9 mouse cellular contexts compared by ENCODE assay signal in the genomic region with DNA sequence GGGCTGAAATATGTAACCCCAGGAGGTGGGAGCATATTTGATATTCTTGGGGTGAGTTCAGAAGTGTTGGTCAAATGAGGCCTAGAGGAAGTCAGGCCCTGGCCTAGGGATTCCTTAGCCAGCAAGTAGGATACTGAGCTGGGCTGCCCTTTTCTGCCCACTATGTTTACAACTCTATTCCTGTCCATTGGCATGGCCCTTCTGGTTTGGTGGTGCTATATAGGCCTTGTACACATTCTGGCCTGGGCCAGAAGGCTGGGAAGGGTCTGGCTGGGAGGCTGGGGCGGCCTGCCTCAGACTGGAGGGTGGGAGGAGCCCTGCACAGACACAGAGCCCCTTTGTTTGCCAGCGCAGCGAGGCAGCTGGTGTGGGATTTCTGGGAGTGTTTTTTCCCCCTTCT. TPM values are rescaled to one million over a fixed set of nuclear protein-coding genes. Genes with fewer than 3 reads are reported as not detected.
DNase-seq lines count a peak whose midpoint lies in the region; ATAC-seq and TF ChIP-seq lines count a peak whose summit lies in the region.
"Had no signal": no experiment of that assay in that cellular context is flagged by ENCODE, and none has a peak within 500 bp of the region (broad histone marks: within the 10 kb centered on the region; RNA-seq: fewer than 3 reads in every experiment).

No protein-coding gene starts in this region.

- intact Hi-C loops in heart, postnatal 10 days (cut with DNase I), result no loop called here

- H3K9me3 ChIP-seq in hindbrain, embryonic 13.5 days, result no peaks in the 10 kb centered on the region
- no peaks in the 10 kb centered on the region for H3K9me3 ChIP-seq in neural tube, embryonic 11.5 days (ENCODE audit: control insufficient read depth, low read length)

- no peaks in the 10 kb centered on the region for H3K36me3 ChIP-seq in hindbrain, embryonic 13.5 days
- H3K36me3 ChIP-seq in neural tube, embryonic 11.5 days (ENCODE audit: control insufficient read depth, insufficient read depth, low read length), result no peaks in the 10 kb centered on the region

- peak overlapping the region; percentile 35; the same call in 1 of the 2 replicates for H3K9ac ChIP-seq in hindbrain, embryonic 13.5 days
- peak overlapping the region; percentile 37; the same call in 1 of the 2 replicates for H3K9ac ChIP-seq in neural tube, embryonic 11.5 days (ENCODE audit: low read length)
- H3K9ac ChIP-seq: liver, embryonic 14.5 days had no signal

- ATAC-seq in hindbrain, embryonic 13.5 days (ENCODE audit: low FRiP score), result peak; percentile 76
- ATAC-seq in neural tube, embryonic 11.5 days (ENCODE audit: insufficient read depth, low FRiP score, low TSS enrichment), result peak; percentile 84
- ATAC-seq in CD4-positive, CD25-positive, alpha-beta regulatory T cell, adult 4 months, result no peak
- ATAC-seq in activated CD4-positive, CD25-positive, alpha-beta regulatory T cell, adult 4 months, result no peak

- WGBS in hindbrain, embryonic 13.5 days, result 7% methylated on average over 3 of the region's 3 CpGs
- 9% methylated on average over 3 of the region's 3 CpGs for WGBS in neural tube, embryonic 11.5 days

- no peak for TF ChIP-seq CTCF in layer of hippocampus, adult 2 months (conservative IDR thresholded peaks at IDR 0.05)

- H3K4me1 ChIP-seq in hindbrain, embryonic 13.5 days (replicated peaks), result peaks cover 70% of the 10 kb centered on the region
- H3K4me1 ChIP-seq in neural tube, embryonic 11.5 days (ENCODE audit: control insufficient read depth, insufficient read depth, low read length), result peaks cover 15% of the 10 kb centered on the region; the same call in 1 of the 2 replicates

- no peak for DNase-seq in layer of hippocampus, adult 2 months (ENCODE audit: low spot score in 2 of 2)
- DNase-seq in layer of hippocampus, adult 11-12 months (ENCODE audit: low spot score), result no peak
- peak; percentile 27 for DNase-seq in embryo, embryonic 9.5 days (ENCODE audit: extremely low spot score)
- DNase-seq in neural tube, embryonic 11.5 days (ENCODE audit: low spot score), result peak; percentile 73
- no peak for DNase-seq in heart, postnatal 10 days

- H3K27me3 ChIP-seq in hindbrain, embryonic 13.5 days, result no peaks in the 10 kb centered on the region
- H3K27me3 ChIP-seq in neural tube, embryonic 11.5 days (ENCODE audit: control insufficient read depth, insufficient read depth, low read length), result no peaks in the 10 kb centered on the region

- H3K4me3 ChIP-seq in layer of hippocampus, adult 2 months, result no peak overlapping the region
- no peak overlapping the region for H3K4me3 ChIP-seq in hindbrain, embryonic 13.5 days
- H3K4me3 ChIP-seq in neural tube, embryonic 11.5 days (ENCODE audit: low read depth, low read length), result no peak overlapping the region

- no peak overlapping the region for H3K4me2 ChIP-seq in hindbrain, embryonic 13.5 days
- no peak overlapping the region for H3K4me2 ChIP-seq in neural tube, embryonic 11.5 days (ENCODE audit: low read depth)

- peak overlapping the region; percentile 81 for H3K27ac ChIP-seq in layer of hippocampus, adult 2 months
- peak overlapping the region; percentile 78 for H3K27ac ChIP-seq in hindbrain, embryonic 13.5 days
- peak overlapping the region; percentile 76 for H3K27ac ChIP-seq in neural tube, embryonic 11.5 days (ENCODE audit: low read depth, low read length)
- H3K27ac ChIP-seq: liver, embryonic 14.5 days had no signal

RNA-seq across cellular contexts. Expression of a gene that starts 15.1 kb away (rescaled TPM):
- 10 to 100 TPM; 84.5 to 85.8 TPM for total RNA-seq in layer of hippocampus, adult 2 months (2021)
- 47.9 and 50.1 TPM in 2 replicates for polyA plus RNA-seq in hindbrain, embryonic 13.5 days (2015; fragmentation: Nextera tagmentation; extraction: Ambion mirVana)
- polyA plus RNA-seq in neural tube, embryonic 11.5 days (2014; fragmentation: Nextera tagmentation; extraction: Ambion mirVana), result 29.7 and 32.7 TPM in 2 replicates
- 10 to 100 TPM; 11.7 to 15.3 TPM for polyA plus RNA-seq in CD4-positive, CD25-positive, alpha-beta regulatory T cell, adult 4 months (2017; shearing (Covaris generic))
- polyA plus RNA-seq in activated CD4-positive, CD25-positive, alpha-beta regulatory T cell, adult 4 months (2017; shearing (Covaris generic)), result 10 to 100 TPM in 1 of 2 experiments, 1 to 10 TPM in 1; 8.1 to 13.2 TPM
- 10 to 100 TPM; 29.7 to 35.2 TPM for total RNA-seq in heart, postnatal 10 days (2021)

RNA-seq across cellular contexts. Expression of a gene that starts 55.7 kb away (rescaled TPM):
- 10 to 100 TPM; 89.5 to 98.6 TPM for total RNA-seq in layer of hippocampus, adult 2 months (2021)
- polyA plus RNA-seq in hindbrain, embryonic 13.5 days (2015; fragmentation: Nextera tagmentation; extraction: Ambion mirVana), result 0.10 and 0.25 TPM in 2 replicates
- 0.32 and 0.36 TPM in 2 replicates for polyA plus RNA-seq in neural tube, embryonic 11.5 days (2014; fragmentation: Nextera tagmentation; extraction: Ambion mirVana)
- polyA plus RNA-seq in CD4-positive, CD25-positive, alpha-beta regulatory T cell, adult 4 months (2017; shearing (Covaris generic)), result not detected
- not detected for polyA plus RNA-seq in activated CD4-positive, CD25-positive, alpha-beta regulatory T cell, adult 4 months (2017; shearing (Covaris generic))
- 1 to 10 TPM; 4.3 to 4.5 TPM for total RNA-seq in heart, postnatal 10 days (2021)

Comparison
In these comparisons a context has a peak if more than half of its experiments do, and no peak if none do; other contexts are left out.
1. DNase-seq: peak in embryo, embryonic 9.5 days (single experiment) and neural tube, embryonic 11.5 days (single experiment); none in layer of hippocampus, adult 2 months (0 of 2), layer of hippocampus, adult 11-12 months (single experiment) and heart, postnatal 10 days (0 of 2).
2. ATAC-seq: peak in hindbrain, embryonic 13.5 days (single experiment) and neural tube, embryonic 11.5 days (single experiment); none in CD4-positive, CD25-positive, alpha-beta regulatory T cell, adult 4 months (single experiment) and activated CD4-positive, CD25-positive, alpha-beta regulatory T cell, adult 4 months (single experiment).
3. Peak in every context shown above with its lines, with median percentiles within 50 percentile points of each other: H3K27ac ChIP-seq.